Mouse (Mus musculus): ENCODE data around the gene Gm973.

DNA sequence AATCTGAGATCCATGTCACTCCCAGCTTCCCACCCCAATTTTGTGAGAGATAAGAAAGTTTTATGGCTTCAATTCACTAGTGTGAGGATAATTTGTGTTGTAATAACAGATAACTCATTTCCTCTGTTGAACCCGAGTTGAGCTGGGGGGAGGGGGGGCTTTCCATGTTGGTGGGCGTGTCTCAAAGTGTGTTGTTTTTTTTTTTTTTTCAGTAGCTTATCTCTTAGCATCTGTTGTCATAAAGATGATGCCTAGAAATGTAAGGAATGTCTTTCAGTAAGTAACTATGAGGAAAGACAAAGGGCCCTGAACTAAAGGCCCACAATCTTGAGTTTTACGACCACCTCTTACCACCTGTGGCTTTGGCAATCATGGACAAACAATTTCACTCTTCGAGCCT, 54.7 kb downstream of the Gm973 start:
- no peak for TF ChIP-seq CTCF (IDR thresholded peaks at IDR 0.05; ENCODE audit: control insufficient read depth, insufficient read depth, insufficient replicate concordance, low read depth, low read length)
- no peak for TF ChIP-seq POLR2A (IDR thresholded peaks at IDR 0.05; ENCODE audit: control insufficient read depth, low read depth, low read length)
